Mouse (Mus musculus) gastrocnemius, adult 18-20 months (tissue): ENCODE measurements around the gene Lix1l. TPM values are rescaled to one million over a fixed set of nuclear protein-coding genes. Genes with fewer than 3 reads are reported as not detected.
A peak's percentile ranks its signal among the peaks of the same experiment; 100 is the strongest.

Experiments used
- DNase-seq: peaks from one replicate; pipeline ENCODE4 v3.0.0; 2021; ENCODE audit warnings: low spot score
- total RNA-seq, 2 experiments: library from RNA; stranded (reverse); gene quantifications; 2 replicates each; pipeline ENCODE4 v1.2.3; 2021

Gene Lix1l
- total RNA-seq, 2 experiments from 2014 or later = 4.2 to 7.6 TPM

DNA sequence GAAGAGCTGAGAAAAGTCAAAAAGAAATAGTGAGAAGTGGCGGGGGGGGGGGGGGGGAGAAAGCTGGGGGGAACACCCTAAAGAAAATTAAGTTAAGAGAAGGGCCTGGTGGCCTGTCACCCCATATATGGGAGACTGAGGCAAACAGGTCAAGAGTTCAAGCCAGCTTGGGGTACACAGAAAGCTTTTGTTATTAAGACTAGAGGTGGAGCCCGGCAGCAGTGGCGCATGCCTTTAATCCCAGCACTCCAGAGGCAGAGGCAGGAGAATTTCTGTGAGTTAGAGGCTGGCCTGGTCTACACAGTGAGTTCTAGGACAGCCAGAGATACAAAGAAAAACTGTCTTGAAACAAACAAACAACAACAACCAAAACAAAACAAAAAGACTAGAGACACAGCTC lies 35.8 kb upstream of the Lix1l start:
- DNase-seq = no peak

DNA sequence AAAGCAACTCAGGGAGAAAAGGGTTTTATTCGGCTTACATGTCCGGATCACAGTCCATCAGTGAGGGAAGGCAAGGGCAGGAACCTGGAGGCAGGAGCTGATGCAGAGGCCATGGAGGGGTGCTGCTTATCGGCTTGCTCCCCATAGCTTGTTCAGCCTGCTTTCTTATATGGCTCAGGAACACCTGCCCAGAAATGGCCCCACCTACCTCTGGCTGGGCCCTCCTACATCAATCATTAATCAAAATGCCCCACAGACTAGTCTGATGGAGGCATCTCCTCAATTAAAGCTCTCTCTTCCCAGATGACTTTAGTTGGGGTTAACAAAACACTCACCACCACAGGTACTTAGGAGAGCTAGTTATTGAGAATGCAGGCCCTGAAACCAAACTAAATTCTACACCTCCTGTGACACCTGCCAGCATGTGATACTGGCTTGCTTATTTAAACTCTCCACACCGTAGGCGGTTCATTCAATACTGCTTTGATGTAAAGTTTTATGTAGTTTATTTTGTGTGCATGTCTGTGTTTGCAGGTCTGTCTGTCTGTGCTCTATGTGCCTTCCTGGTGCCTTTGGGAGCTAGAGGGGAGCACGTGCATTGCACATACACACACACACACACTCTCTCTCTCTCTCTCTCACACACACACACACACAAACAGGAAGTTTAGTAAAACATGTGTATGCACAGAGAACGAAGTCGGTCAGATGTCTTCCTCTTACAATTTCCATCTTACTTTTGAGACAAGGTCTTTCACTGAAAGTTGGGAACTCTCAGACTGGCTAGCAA lies 34.1 kb upstream of the Lix1l start:
- DNase-seq = no peak

DNA sequence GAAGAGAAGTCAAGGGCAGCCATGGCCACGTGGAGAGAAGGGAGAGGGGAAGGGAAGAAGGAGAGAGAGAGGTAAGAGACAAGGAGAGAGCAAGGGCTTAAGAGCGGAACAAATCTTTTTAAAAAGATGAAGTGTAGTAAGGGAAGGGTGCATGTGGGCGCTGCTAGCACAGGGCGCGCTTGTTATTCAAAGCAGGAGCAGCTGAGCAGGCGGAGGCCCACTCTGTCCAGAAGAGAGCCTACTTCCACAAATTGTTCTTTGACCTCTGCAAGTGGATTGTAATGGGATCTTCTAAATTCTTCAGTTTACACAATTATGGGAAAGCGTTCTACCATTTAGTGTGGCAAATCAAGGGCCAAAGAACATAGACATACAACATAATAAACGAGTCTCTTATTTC lies 32.3 kb upstream of the Lix1l start:
- no peak for DNase-seq

DNA sequence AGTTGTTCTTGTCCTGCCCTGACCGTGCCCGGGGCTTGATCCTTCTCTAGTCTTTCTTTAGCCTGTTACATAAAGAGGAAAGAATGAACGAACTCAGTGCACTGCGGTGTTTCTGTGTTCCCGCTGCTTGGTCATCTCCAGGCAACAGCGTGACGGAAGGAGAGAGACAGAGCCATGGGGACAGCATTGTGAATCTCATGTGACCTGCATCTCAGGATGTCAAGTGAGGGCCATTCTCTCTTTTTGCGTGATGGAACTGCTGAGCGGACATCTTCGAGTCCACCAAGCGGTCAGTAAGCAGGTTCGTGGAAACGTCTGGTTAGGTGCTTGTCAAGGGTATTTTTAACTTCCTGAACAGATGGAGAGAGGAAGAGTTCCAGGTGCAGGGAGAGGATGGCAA lies 31.4 kb upstream of the Lix1l start:
- DNase-seq = peak; percentile 49

DNA sequence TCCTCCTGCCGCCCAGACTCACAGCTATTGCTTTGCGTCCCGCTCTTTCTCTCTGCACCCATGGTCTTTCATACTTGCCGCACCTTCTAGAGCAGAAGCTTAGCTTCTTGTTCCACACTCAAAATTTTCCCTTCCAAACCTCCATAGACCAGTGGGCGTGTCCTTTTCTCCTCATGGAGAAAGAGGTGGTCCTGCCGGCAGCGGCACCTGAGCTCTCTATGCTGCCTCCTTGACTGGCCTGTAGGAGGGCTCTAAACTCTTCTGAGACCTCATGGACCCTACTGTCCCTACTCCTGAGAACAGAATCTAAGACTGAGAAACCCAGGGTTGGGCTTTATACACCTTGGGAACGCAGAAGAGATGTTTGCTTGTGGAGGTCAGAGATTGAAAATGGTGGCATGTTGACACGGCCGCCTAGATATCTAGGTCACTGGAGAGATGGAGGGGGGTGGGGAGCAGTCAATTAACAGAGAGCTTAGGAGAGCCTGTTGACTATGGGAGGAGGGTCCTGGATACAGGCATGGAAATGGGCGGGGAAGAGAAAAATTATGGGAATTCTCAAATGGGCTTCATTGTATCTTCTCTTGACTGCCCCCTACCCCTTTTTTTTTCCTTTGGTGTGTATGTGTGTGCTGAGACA lies 30.9 kb upstream of the Lix1l start:
- no peak for DNase-seq

DNA sequence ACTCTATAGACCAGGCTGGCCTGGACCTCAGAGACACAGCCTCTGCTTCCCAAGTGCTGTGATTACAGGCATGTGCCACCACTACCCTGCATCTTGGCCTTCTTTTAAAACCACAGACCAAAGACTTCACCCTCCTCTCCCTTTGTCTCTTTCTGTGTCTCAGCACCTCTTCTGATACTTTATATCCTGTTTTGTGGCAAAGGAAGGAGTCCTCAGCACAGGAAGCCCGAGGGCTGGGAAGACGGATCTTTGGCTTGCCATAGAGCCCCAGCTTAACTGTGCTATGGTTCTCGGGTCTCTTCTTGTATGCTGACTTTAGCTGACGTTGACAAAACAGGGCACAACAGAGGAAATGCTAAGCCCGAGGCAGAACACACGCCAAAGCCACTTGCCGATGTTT lies 30.3 kb upstream of the Lix1l start:
- DNase-seq = no peak

DNA sequence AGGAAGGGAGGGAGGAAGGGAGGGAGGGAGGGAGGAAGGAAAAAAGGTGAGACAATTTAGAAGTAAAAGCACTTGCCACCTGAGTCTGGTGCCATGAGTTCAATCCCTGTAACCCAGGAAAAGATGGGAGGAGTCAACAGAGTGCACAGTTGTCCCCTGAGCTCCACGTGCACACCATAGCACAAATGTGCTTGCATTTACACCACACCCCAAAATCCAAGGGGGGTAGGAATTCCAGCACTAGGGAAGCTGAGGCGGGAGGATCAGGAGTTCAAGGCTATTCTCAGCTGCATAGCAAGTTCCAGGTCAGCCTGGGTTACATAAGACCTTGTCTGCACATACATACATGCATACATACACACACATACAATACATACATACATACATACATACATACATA lies 29.6 kb upstream of the Lix1l start:
- DNase-seq = no peak

DNA sequence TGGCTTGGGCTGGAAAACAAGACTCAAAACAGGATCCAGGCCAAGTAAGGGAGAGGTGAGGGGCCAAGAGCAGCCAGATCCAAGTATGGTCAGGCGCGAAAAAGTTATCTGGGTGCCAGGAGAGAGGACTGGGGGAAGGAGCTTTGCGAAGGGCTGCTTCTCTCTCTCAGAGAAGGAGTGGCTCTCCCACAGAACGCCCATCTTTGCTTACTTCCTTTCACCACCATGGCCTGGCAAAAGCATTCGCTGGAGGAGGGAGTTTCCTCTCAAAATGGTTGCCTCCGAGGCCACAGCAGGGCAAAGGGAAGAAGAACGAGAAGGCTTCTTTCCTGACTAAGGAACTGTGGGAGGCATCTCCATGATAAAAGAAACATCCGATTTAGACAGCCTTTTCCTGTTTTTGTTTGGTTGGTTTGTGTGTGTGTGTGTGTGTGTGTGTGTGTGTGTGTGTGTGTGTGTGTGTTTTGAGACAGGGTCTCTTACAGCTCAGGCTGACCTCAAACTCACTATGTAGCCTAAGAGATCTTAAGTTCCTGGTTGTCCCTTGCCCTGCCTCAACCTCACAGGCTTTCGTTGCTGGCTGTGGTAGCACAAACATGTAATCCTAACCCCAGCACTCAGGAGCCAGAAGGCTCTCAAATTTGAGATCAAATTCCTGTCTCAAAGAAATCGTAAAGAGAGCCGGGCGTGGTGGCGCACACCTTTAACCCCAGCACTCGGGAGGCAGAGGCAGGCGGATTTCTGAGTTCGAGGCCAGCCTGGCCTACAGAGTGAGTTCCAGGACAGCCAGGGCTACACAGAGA lies 28.9 kb upstream of the Lix1l start:
- DNase-seq = peak; percentile 65

DNA sequence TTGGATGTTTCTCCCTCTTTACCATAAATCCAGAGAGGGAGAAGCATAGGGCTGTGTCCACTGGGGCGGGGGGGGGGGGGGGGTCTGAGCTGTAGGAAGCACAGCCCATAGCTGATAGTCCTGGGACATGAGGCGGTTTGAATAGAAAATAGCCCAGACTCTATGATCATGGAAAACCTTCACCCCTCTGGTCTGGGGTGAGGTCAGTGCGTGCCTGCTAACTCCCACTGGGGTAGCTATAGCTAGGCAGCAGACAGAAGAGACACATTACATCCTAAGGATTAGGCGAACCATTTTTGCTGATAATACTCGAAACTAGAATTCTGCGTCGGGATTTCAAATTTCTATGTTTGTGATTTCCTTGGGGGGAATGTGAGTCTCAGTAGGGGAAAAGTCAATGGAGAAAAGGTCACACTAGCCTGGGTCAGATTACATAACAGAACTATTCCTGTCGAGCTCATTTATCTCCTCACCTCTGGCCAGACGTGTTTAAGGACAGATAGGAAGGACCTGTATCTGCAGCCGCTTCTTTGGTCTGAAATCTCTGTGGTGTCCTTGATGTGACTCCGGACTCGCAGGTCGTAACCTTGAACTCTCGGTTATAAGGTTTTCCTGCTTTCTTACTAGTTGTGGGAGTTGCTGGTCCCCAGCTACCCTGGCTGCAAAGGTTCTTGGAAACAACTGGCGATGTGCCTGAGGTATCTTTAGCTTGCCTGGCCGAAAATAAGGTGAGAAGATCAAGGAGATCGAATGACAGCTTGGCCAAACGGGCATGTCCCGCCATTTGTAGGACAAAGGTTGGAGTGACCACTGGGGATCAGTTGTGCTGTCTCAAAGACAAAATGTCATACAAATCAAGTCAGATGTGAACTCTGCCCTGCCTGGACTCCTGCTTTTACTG lies 27.1 kb upstream of the Lix1l start:
- DNase-seq = peak; percentile 80

DNA sequence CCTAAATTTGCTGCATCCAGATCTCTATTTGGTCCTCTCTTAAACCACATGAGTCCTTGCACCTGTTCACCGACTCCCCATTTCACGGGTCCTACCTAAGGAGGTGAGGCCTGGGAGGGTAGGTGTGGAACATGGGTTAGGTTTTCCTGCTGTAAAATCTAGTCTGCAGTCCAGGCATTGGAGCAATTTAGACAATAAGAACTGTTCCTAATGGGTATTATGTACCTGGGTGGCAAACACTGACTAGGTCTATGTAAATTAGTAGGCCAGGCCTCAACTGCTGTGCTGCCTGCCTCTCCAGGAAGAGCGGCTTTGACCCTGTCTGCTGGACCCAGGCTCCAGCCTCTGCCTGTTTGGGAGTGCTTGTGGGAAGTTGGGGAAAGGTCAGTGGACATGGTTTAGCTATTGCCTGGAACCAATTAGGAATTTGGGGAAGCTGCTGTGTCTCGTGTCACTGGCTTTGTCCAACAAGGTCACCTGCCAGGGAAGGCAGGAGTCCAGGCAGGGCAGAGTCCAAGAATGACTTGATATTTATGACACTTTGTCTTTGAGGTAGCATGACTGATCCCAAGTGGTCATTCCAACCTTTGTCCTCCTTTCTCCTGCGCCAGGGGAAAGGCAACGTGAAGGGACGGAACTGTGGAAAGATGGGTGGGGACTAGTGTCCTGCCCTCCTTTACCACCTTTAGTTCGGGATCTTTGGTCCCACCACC lies 25.5 kb upstream of the Lix1l start:
- DNase-seq = peak; percentile 86

DNA sequence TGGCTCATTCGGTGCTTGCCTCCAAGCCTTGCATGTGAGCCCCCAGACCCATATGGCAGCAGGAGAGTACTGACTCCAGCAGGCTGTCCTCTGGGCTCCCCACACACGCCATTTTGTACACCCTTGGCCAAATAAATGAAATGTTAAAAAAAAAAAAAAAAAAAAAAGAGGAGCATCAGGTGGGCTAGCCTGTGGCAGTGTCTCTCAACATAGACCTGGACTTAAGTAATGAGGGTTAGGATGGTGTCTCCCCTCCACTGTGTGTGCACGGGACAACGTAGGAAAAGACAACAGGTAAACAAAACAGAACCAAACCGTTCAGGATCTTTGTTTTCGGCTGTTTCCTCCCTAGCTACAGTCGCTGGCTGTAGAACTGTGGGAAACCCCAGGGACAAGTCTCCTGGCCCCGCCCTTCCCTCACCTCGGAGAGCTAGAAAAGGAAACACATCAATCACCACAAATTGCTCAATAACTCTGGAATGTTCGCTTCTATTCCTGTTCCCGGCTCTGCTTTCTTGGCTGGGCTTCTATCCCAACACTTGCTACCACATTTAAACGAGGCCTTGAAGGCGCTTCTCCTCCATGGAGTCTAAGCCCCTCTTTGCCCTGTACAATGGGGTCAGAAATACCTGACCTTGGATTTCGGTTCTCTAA lies 24.8 kb upstream of the Lix1l start:
- DNase-seq = peak; percentile 91

DNA sequence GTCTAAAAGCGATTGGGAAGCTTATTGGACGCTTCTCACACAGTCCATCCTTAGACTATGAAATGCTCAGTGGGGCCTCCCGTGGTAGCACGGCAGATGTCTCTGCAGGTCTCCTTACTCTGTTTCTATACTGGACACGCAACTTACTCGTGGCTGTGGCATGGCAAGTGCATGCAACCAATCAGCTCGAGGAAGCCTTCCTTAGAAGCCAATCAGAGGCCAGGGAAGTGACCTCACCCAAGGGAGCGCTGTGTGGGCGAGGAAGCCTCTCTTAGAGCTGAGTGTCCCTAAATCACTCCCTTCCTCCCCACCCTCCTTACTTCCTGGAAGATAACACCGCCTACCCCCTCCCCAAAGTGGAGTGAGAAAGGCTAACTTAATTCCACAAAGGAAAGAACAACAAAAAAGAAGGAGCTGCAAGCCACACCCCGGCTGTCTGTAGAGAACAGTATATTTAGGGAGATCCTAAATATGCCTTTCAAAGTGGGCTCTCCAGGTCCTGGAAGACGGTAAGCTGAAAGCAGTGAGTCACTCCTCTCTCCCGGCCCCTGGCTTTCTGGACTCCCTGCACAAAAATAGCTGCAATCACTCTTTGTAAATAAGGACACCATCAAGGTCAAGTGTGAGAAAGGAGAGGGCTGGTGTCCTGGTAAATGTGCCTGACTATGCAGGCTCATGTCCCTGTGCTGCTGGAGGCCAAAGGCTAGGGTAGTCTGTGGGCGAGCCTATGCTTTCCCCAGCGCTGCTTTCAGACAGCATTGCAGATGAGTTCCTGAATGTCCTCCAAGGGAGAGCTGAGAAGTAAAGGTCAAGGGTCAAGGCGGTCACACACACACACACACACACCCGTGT lies 24.0 kb upstream of the Lix1l start, which contains the start of gene Gm16253:
TSS of gene Gm16253 (plus strand) at position 295 of the 852 bp plus-strand sequence.
- peak; percentile 96 for DNase-seq

DNA sequence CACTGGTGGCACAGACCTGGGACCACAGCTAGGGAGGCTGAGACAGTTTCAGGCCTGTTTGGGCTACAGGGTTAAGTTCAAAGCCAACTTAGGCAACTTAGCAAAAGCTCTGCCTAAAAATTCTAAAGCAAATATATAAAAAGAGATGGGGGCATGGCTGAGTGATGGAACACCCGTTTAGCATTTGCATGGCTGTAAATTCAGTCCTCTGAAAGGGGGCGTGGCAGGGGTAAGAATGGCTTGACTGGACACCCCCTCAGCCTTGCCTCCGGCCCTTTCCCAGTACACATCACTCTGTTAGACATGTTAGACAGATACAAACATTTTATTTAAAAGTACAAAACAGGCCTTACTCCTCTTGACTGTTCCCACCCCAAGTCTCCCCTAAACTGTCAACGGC lies 23.4 kb upstream of the Lix1l start:
- DNase-seq = no peak

DNA sequence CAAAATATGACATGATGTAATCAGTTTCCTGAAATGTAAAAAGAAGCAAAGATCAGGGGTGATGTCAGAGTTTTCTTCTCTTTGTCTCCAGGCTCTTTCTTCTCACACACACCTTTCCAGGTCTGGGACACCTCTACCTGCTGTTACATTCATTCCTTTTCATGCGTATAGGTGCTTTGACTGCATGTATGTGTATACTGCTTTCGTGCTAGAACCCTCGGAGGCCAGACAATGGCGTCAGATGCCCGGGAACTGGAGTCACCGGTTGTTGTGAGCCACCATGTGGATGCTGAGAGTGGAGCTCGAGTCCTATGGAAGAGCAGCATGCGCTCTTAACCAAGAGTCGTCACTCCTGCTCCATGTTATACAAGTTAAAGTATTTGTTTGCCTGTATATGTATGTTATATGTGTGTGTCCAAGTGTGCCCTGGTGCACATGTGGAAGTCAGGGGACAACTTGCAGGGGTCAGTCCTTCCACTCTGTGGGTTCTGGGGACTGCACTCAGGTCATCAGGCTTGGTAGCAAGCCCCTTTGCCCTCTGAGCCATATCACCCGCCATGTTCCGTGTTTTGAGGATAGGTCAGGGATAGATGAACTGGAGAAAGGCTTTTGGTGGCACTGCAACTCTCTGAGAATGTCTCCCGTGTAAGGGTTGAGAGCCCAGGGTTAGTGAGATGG lies 22.2 kb upstream of the Lix1l start:
- DNase-seq = no peak

DNA sequence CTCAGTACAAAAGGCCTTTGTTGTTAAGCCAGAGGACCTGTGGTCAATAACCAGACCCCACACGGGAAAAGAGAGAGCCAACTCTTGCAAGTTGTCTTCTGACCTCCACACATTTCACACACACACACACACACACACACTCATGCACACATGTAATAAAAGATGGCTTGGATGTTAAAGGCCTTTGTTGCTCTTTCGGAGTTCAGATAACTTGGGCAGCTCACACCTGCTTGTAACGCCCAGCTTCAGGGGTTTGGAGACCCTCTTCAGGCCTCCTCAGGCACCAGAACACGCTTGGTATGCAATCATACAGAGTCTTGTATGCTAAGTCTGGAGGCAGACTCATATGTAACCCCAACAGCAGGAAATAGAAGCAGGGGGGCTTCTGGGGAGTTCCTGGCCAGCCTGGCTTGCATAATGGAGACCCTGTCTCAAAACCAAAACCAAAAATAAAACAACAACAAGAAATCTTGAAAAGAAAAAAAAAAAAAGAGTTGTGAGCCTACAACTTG lies 21.7 kb upstream of the Lix1l start:
- no peak for DNase-seq

DNA sequence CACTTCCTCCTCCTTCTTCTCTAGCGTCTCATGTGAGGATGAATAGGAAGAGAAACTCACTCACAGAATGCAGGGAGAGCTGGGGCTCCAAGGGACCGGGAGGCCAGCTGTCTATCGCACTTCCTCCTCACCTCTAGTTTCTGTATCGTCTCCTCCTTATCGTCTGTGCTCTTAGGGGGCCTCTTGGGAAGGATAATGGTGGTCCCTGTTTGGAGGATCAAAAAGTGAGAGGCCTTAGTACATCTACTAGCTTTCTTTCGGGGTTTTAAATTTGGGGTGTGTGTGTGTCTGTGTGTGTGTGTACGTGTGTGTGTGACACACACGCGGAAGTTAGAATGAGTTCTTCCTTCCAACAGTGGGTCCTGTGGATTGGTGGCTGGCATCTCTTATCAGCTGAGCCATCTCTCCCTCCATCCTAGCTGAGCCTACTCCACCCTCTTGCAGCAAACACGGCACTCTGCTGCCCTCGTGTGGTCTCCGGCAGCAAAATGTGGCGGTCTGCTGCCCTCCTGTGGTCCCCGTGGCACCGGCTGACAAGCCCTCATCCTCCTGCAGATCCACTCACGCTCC lies 21.0 kb upstream of the Lix1l start:
- DNase-seq = peak; percentile 93

DNA sequence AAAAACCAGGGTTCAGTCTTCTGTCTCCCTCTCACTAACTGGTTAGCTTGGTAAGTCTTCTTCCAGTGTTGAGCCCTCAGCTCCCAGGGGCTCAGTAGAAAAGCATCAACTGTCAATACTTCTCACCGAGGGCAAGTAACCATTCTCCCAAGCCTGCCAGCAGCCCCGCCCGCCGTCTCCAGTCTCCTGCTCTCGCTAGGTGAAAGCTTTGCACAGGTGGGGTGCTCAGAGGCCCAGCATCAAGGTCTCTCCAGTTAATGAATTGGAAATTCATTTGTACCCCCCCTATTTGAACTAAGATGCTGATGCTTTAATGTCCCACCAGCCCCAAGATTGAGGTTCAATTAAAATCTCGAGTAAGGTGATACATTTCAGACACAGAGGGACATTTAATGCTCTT lies 19.8 kb upstream of the Lix1l start:
- DNase-seq = no peak
